Mouse (Mus musculus): ENCODE data around the gene Olfml3.

GRCm38 (mm10) chr3:103756920-103757319 is 19.1 kb upstream of the Olfml3 start:
- no peak for TF ChIP-seq CTCF (IDR thresholded peaks at IDR 0.05; ENCODE audit: low read depth)
- TF ChIP-seq EP300 (IDR thresholded peaks at IDR 0.05; ENCODE audit: low read depth) = no peak
